Mouse (Mus musculus): ENCODE data around the gene Cmip.

Cmip gene

GRCm38 (mm10) chr8:117458440-117458839, 201.6 kb downstream of the Cmip start:
- DNase-seq (ENCODE audit: low spot score in 2 of 2): no peak

DNA sequence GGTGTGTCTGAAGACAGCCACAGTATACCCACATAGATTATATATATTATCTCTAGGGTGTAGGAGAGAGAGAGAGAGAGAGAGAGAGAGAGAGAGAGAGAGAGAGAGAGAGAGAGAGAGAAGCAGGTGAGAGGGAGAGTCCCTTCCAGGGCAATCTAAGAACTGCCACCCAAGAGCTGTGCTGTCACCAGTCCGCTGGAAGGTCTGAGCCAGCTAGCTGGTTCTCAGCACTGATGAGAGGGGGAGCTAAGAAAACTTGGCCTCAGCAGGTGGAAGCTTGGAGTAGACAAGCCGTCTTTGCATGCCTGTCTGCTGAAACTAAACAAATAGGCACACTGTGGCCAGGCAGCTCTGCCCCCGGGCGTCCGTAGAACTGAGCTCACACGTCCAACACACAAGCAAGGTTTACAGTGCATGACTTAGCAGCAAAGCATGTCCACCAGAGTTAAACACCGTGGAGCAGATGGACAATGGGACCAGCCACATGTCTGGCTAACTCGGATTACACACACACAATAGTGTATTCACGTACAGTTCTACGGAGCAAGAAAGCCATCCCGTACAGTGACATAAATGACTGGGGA, 205.9 kb downstream of the Cmip start:
- DNase-seq (ENCODE audit: low spot score in 2 of 2): no peak

DNA sequence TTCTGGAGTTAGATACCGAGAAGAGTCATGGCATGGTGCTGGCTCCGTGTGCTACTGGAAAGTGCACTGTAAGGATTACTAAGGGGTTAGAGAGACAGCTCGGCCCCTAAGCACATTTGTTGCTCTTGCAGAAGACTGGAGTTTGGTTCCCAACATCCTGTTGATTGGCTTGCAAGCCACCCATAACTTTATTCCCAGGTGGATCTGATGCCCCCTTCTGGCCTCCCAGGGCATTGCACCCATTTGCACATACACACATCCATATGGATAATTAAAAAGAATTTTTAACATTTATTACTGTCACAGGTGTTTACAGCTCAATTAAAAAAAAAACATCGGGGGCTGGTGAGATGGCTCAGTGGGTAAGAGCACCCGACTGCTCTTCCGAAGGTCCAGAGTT, 207.7 kb downstream of the Cmip start:
- DNase-seq (ENCODE audit: low spot score in 2 of 2): no peak

- DNase-seq (ENCODE audit: low spot score in 2 of 2): no peak
These were observed 208.4 kb downstream of the Cmip start for GRCm38 (mm10) chr8:117465250-117465649.

DNA sequence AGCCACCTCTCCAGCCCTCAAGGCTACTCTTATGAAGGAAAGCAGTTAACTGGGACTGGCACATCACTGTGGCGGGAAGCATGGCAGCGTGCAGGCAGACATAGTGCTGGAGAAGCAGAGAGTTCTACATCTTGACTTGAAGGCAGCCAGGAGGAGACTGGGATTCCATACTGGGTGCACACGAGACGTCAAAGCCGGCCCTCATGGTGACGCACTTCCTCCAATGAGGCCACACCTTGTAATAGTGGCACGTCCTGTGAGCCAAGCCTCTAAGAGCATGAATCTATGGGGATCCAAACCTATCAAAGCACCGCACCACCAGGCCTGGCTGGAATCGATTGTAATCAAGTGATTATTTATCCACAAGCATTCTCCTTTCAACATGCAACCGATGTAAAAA, 210.6 kb downstream of the Cmip start:
- no peak for DNase-seq (ENCODE audit: low spot score in 2 of 2)

- DNase-seq (ENCODE audit: low spot score in 2 of 2): peak in 1 of 2 experiments; percentile 36
These were observed 212.8 kb downstream of the Cmip start for GRCm38 (mm10) chr8:117469431-117470341.

DNA sequence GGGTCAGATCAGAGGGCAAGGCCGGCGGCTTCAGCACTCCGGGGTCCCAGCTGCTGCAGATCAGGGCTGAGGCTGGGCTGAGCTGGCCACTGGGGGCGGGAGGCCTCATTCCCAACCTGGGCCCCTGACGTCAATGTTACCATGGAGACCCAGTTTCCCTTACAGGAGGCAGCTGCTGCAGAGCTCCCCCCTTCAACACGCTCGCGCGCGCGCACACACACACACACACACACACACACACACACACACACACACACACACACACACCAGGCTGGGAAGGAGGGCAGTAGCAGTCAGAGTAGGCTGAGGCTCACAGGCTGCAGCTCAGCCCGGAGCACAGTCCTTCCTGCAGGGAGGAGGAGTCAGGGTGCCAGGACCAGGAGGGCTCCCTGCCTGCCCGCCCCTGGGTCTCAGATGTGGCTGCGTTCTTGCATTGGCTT, 213.5 kb downstream of the Cmip start:
- DNase-seq (ENCODE audit: low spot score in 2 of 2): peak; percentile 81 to 85

DNA sequence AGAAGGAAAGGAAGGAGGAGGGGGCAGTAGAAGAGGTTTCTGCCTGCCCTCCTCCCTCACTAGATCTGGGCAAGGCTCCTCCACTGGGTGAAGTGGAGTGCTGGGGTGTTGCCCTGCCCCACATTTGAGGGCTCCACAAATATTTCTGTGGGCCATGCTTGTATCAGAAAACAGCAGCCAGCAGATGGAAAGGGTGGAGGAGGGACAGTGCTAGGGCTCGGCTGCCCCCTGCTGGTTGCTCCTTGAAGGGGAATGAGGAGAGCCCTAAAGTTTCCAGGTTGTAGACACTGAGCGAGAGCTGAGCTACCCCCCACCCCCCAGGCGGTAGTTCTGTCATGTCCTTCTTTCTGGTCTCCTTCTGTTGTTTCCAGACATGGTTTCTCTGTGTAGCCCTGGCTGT, 214.3 kb downstream of the Cmip start:
- DNase-seq (ENCODE audit: low spot score in 2 of 2): peak in 1 of 2 experiments; percentile 74

DNA sequence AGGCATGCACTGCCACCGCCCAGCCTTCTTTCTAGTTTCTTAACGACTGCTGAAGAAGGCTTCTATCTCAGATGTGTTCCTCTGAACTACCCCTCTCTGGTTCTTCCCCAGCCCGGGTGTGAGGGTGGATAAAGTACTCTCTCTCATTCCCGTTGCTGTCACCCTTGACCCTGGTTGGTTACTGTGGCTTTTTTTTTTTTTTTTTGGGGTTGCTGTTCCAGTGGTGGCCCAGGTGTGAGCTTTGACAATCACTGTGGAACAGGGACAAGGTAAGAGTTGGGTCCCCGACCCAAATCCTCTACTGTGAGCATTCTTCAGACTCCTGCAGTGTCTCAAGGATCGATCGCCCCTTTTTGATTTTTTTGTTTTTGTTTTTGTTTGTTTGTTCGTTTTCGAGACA, 214.8 kb downstream of the Cmip start:
- no peak for DNase-seq (ENCODE audit: low spot score in 2 of 2)

GRCm38 (mm10) chr8:117472332-117472731, 215.5 kb downstream of the Cmip start:
- DNase-seq (ENCODE audit: low spot score in 2 of 2): no peak

DNA sequence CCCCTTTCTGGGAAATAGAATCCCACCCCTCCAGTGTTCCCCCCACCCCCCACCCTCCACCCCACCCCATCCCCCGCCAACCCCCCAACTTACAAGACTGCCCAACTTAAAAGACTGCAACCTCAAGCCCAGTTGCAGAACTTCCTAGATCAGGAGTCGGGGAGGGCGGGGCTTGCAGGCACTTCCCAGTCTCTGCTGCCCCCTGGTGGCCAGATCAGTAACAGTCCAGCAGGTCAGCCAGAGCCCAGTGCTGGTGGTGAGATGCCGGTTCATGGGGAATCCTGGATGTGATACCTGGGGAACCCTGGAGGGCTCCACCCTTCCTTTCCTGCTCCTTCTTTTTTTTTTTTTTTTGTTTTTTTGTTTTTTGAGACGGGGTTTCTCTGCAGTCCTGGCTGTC, 218.1 kb downstream of the Cmip start:
- DNase-seq (ENCODE audit: low spot score in 2 of 2): peak; percentile 74 to 94

DNA sequence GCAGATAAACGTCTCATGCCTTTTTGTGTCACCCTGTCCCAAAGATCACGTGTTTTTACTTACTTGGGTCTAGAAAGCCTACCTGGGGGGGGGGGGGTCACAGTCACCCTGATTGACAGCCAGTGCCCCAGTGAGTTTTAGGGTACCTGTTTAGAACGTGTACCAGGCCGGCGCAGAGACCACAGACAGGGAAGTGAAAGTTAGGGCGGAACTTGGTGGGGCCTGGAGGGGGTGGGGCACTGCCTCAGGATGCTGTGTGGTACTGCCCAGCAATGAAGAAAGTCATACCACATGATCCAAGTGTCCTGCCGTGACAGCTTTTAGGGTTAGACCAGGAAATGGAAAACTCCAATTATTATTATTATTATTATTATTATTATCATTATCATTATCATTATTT, 219.0 kb downstream of the Cmip start:
- DNase-seq (ENCODE audit: low spot score in 2 of 2): no peak

GRCm38 (mm10) chr8:117478082-117478481, 221.2 kb downstream of the Cmip start:
- DNase-seq (ENCODE audit: low spot score in 2 of 2): no peak

- no peak for DNase-seq (ENCODE audit: low spot score in 2 of 2)
These were observed 223.1 kb downstream of the Cmip start for GRCm38 (mm10) chr8:117479996-117480395.

DNA sequence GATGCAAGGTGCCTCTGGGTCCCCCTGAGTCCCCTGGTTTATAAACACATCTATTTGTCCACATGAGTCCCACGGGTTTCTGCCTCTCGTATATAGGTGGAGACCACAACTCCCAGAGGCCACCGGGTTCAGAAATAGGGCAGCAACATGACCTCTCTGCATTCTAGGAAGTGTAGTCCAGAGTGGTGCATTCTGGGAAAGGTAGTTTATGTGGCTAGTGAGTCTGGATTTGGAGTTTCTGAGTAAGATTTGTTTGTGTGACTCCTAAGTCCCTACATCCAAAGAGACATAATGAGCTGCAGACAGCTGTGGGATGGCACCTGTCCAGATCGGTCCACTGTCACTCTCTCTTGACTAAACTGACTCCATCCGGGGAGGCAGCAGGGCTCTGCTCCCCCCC, 223.7 kb downstream of the Cmip start:
- no peak for DNase-seq (ENCODE audit: low spot score in 2 of 2)

GRCm38 (mm10) chr8:117481830-117482229, 225.0 kb downstream of the Cmip start:
- no peak for DNase-seq (ENCODE audit: low spot score in 2 of 2)

- no peak for DNase-seq (ENCODE audit: low spot score in 2 of 2)
These were observed 227.9 kb downstream of the Cmip start for GRCm38 (mm10) chr8:117484731-117485130.

- DNase-seq (ENCODE audit: low spot score in 2 of 2): no peak
These were observed 228.5 kb downstream of the Cmip start for GRCm38 (mm10) chr8:117485316-117485715.

- no peak for DNase-seq (ENCODE audit: low spot score in 2 of 2)
These were observed 231.6 kb downstream of the Cmip start for GRCm38 (mm10) chr8:117488246-117489005.

GRCm38 (mm10) chr8:117493543-117493942, 236.7 kb downstream of the Cmip start:
- no peak for DNase-seq (ENCODE audit: low spot score in 2 of 2)

DNA sequence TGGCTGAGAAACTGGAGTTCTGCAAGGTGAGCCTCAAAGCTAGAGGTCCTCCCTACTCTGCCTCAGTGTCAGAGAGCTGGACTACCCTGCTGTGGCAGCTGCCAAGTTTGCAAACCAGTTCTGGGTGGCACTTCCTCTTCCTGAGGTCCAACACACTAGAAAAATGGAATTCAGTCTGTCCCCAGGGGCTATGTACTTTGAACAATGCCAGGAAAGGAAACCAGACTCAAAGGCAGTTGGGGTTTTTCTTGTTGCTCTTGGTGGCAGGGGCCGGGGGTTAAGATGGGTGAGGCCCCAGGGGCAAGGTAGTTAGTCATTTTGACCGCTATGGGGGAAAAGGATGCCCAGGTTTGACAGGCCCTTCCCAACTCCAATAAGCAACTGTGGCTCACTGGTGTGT, 238.0 kb downstream of the Cmip start:
- no peak for DNase-seq (ENCODE audit: low spot score in 2 of 2)

- DNase-seq (ENCODE audit: low spot score in 2 of 2): peak in 1 of 2 experiments; percentile 14
These were observed 241.5 kb downstream of the Cmip start, which contains the start of gene Plcg2 for GRCm38 (mm10) chr8:117498179-117498914. Plcg2 (plus strand) TSS chr8:117498291.
